25 mouse cellular contexts compared by ENCODE assay signal in the genomic region with DNA sequence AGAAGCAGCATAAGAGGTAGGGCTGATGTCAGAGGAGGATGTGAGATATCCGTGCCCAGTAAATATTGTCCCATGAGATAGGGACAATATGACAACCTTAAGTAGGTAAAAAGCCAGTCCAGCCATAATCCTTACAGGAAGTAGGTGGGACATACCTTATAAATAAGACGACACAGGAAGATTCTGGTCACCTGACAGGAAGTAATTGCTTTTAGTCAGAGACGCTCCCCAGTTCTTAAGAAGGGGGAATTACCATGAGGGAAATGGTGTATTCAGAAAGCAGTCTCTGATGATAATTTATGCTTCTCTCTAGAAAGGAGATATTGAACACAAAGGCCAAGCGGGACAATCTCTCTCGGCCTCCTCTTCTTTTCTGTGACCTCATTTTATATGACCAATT.
A peak's percentile ranks its signal among the peaks of the same experiment; 100 is the strongest.
DNase-seq lines count a peak whose midpoint lies in the region; ATAC-seq and TF ChIP-seq lines count a peak whose summit lies in the region.
"Had no signal": no experiment of that assay in that cellular context is flagged by ENCODE, and none has a peak within 500 bp of the region (broad histone marks: within the 10 kb centered on the region; RNA-seq: fewer than 3 reads in every experiment).

No protein-coding gene starts in this region.

- H3K9ac ChIP-seq in lung, postnatal 0 days (replicated peaks; ENCODE audit: low read depth) = no peak overlapping the region
- no peak overlapping the region for H3K9ac ChIP-seq in kidney, embryonic 14.5 days (ENCODE audit: low read depth, low read length)
- H3K9ac ChIP-seq: embryonic facial prominence, embryonic 15.5 days; hindbrain, embryonic 12.5 days had no signal

- H3K27ac ChIP-seq in spleen, adult 2 months (ENCODE audit: insufficient read depth, low read length) = peak overlapping the region; percentile 39; the same call in 1 of the 2 replicates
- no peak overlapping the region for H3K27ac ChIP-seq in lung, postnatal 0 days (ENCODE audit: low read length)
- H3K27ac ChIP-seq in kidney, embryonic 14.5 days (ENCODE audit: low read depth, low read length) = no peak overlapping the region
- H3K27ac ChIP-seq: embryonic facial prominence, embryonic 15.5 days; forebrain, embryonic 10.5 days; gastrocnemius, adult 2 months; heart, embryonic 10.5 days; hindbrain, embryonic 12.5 days had no signal

- TF ChIP-seq CTCF in spleen, adult 2 months (IDR thresholded peaks at IDR 0.05; ENCODE audit: extremely low read depth, insufficient read depth, insufficient read length, insufficient replicate concordance) = no peak
- no peak for TF ChIP-seq CTCF in lung, postnatal 0 days (IDR thresholded peaks at IDR 0.05)

- TF ChIP-seq EP300 in lung, postnatal 0 days (IDR thresholded peaks at IDR 0.05) = no peak

- H3K27me3 ChIP-seq in spleen, adult 2 months (ENCODE audit: control insufficient read depth, insufficient read depth, low read length) = no peaks in the 10 kb centered on the region
- H3K27me3 ChIP-seq in lung, postnatal 0 days (replicated peaks; ENCODE audit: insufficient read depth, low read length) = no peaks in the 10 kb centered on the region
- H3K27me3 ChIP-seq in kidney, embryonic 14.5 days (ENCODE audit: control insufficient read depth, insufficient read depth, low read length) = no peaks in the 10 kb centered on the region
- H3K27me3 ChIP-seq: embryonic facial prominence, embryonic 15.5 days had no signal

- peaks cover 18% of the 10 kb centered on the region; the same call in 1 of the 2 replicates for H3K4me1 ChIP-seq in spleen, adult 2 months (ENCODE audit: control insufficient read depth, insufficient read depth, insufficient read length)
- H3K4me1 ChIP-seq in lung, postnatal 0 days (ENCODE audit: insufficient read depth, low read depth, low read length) = no peaks in the 10 kb centered on the region
- no peaks in the 10 kb centered on the region for H3K4me1 ChIP-seq in kidney, embryonic 14.5 days (ENCODE audit: control insufficient read depth, insufficient read depth, low read length)
- H3K4me1 ChIP-seq: embryonic facial prominence, embryonic 15.5 days; forebrain, embryonic 10.5 days; hindbrain, embryonic 12.5 days had no signal

- no peak overlapping the region for H3K4me2 ChIP-seq in lung, postnatal 0 days (replicated peaks; ENCODE audit: low read depth, low read length)
- no peak overlapping the region for H3K4me2 ChIP-seq in kidney, embryonic 14.5 days (replicated peaks; ENCODE audit: low read depth, low read length)
- H3K4me2 ChIP-seq: embryonic facial prominence, embryonic 15.5 days; hindbrain, embryonic 12.5 days had no signal

- H3K36me3 ChIP-seq in spleen, adult 2 months (ENCODE audit: control insufficient read depth, insufficient read depth, low read length) = no peaks in the 10 kb centered on the region
- no peaks in the 10 kb centered on the region for H3K36me3 ChIP-seq in lung, postnatal 0 days (ENCODE audit: insufficient read depth, low read length)
- no peaks in the 10 kb centered on the region for H3K36me3 ChIP-seq in kidney, embryonic 14.5 days (ENCODE audit: control insufficient read depth, insufficient read depth, low read length)
- H3K36me3 ChIP-seq: embryonic facial prominence, embryonic 15.5 days; forebrain, embryonic 10.5 days; G1E; heart, embryonic 10.5 days; hindbrain, embryonic 12.5 days had no signal

- DNase-seq in spleen, adult 2 months (ENCODE audit: low read depth in 1 of 2, low spot score in 2 of 2) = peak in 1 of 2 experiments; percentile 63
- no peak for DNase-seq in spleen, postnatal 4 days (ENCODE audit: low spot score in 2 of 2)
- DNase-seq in lung, postnatal 0 days (ENCODE audit: low spot score) = no peak
- DNase-seq in layer of hippocampus, adult 9-11 months = no peak
- DNase-seq: adrenal gland, postnatal 10 days; cerebellum, adult 11 months; cerebellum, adult 8-10 months; cerebellum, postnatal 14 days; embryo, embryonic 11 days; gastrocnemius, adult 2 months; gastrocnemius, postnatal 36 days; heart, adult 11 months; heart, postnatal 10 days; heart, postnatal 4 days had no signal

- 45% methylated on average over 5 of the region's 5 CpGs for whole genome bisulfite sequencing in spleen, adult 2 months
- WGBS in lung, postnatal 0 days = 70% methylated on average over 5 of the region's 5 CpGs
- 83% methylated on average over 5 of the region's 5 CpGs for WGBS in kidney, embryonic 14.5 days

- TF ChIP-seq POLR2A in spleen, adult 2 months (IDR thresholded peaks at IDR 0.05; ENCODE audit: low read depth, low read length) = no peak

- H3K4me3 ChIP-seq in spleen, adult 2 months (ENCODE audit: extremely low read depth, insufficient read depth, insufficient read length) = no peak overlapping the region
- no peak overlapping the region for H3K4me3 ChIP-seq in lung, postnatal 0 days (ENCODE audit: low read depth, low read length)
- H3K4me3 ChIP-seq in kidney, embryonic 14.5 days (ENCODE audit: low read length) = no peak overlapping the region
- H3K4me3 ChIP-seq: embryonic facial prominence, embryonic 15.5 days; erythroblast, embryonic 14.5 days; forebrain, embryonic 10.5 days; gastrocnemius, adult 2 months; heart, embryonic 10.5 days; hindbrain, embryonic 12.5 days had no signal

- ATAC-seq in activated CD4-positive, CD25-positive, alpha-beta regulatory T cell, adult 4 months = peak; percentile 58
- ATAC-seq in neutrophil, adult 5-6 weeks (ENCODE audit: extremely low read depth, insufficient number of reproducible peaks, low FRiP score, poor library complexity, severe bottlenecking) = peak; percentile 17; the same call in 1 of the 2 replicates
- ATAC-seq in lung, postnatal 0 days = no peak
- no peak for ATAC-seq in kidney, embryonic 14.5 days (ENCODE audit: low FRiP score, low TSS enrichment)
- ATAC-seq: forebrain, embryonic 14.5 days; hindbrain, embryonic 16.5 days had no signal

- H3K9me3 ChIP-seq in lung, postnatal 0 days (ENCODE audit: low read length) = no peaks in the 10 kb centered on the region
- H3K9me3 ChIP-seq in kidney, embryonic 14.5 days (ENCODE audit: control insufficient read depth, low read length) = no peaks in the 10 kb centered on the region
- H3K9me3 ChIP-seq: embryonic facial prominence, embryonic 15.5 days; forebrain, embryonic 10.5 days; heart, embryonic 10.5 days; hindbrain, embryonic 12.5 days had no signal

Comparison
In these comparisons a context has a peak if more than half of its experiments do, and no peak if none do; other contexts are left out.
1. ATAC-seq: peak in activated CD4-positive, CD25-positive, alpha-beta regulatory T cell, adult 4 months (single experiment) and neutrophil, adult 5-6 weeks (single experiment); none in lung, postnatal 0 days (single experiment) and kidney, embryonic 14.5 days (single experiment).